Mouse (Mus musculus) hindbrain, embryonic 10.5 days (tissue): ENCODE data around the gene Tceal8. TPM values are rescaled to one million over a fixed set of nuclear protein-coding genes. Genes with fewer than 3 reads are reported as not detected.

Experiments
- polyA plus RNA-seq: library from polyadenylated mRNA; unstranded; fragments of >200 nt; fragmentation: Nextera tagmentation; extraction: Ambion mirVana; gene quantifications from 2 replicates; pipeline ENCODE4 v1.2.1, GENCODE M21; 2016

Gene Tceal8
- polyA plus RNA-seq, 1 experiment from 2014 or later = 167 TPM

Other genes with a start within 250 kb of the Tceal8 start
- 89.6 and 92.7 TPM in 2 replicates for gene Arxes2, start 178.5 kb downstream of the Tceal8 start, polyA plus RNA-seq
- 33.7 and 33.8 TPM in 2 replicates for gene Arxes1, start 139.0 kb downstream of the Tceal8 start, polyA plus RNA-seq
- gene Bex2, start 104.1 kb downstream of the Tceal8 start, polyA plus RNA-seq = 275 and 315 TPM in 2 replicates
- not detected in 2 replicates for gene Nxf3, start 87.1 kb downstream of the Tceal8 start, polyA plus RNA-seq
- gene Bex4, start 33.3 kb downstream of the Tceal8 start, polyA plus RNA-seq = 86.0 and 97.4 TPM in 2 replicates
- gene Tceal5, start 31.5 kb upstream of the Tceal8 start, polyA plus RNA-seq = 4.3 and 4.4 TPM in 2 replicates
- 0.37 and 1.00 TPM in 2 replicates for gene Tceal7, start 42.4 kb upstream of the Tceal8 start, polyA plus RNA-seq
- 127 and 147 TPM in 2 replicates for gene Bex1, start 43.2 kb upstream of the Tceal8 start, polyA plus RNA-seq
- gene Tceal9, start 72.7 kb upstream of the Tceal8 start, polyA plus RNA-seq = 356 and 368 TPM in 2 replicates
- 678 and 708 TPM in 2 replicates for gene Bex3, start 97.9 kb upstream of the Tceal8 start, polyA plus RNA-seq